Mouse (Mus musculus): ENCODE measurements around the gene Enam. TPM values are rescaled to one million over a fixed set of nuclear protein-coding genes. Genes with fewer than 3 reads are reported as not detected.
"Not testable (repeated sequence)": the region's sequence is repeated elsewhere in the genome, so short reads cannot be mapped to it uniquely, and the experiment has no call there.

Gene Enam
- polyA plus RNA-seq, 1 experiment, result not detected

GRCm38 (mm10) chr5:88508990-88509389 is 21.2 kb downstream of the Enam start:
- H3K27me3 ChIP-seq (ENCODE audit: control insufficient read depth, insufficient read depth, low read length), result no peaks in the 10 kb centered on the region
- no peak for DNase-seq
- no peak overlapping the region for H3K27ac ChIP-seq (ENCODE audit: insufficient read depth, low read length)
- no peaks in the 10 kb centered on the region for H3K4me1 ChIP-seq (ENCODE audit: control insufficient read depth, insufficient read depth, low read length)
- WGBS, result 73% methylated on average over 1 of the region's 1 CpGs
- no peak for TF ChIP-seq CTCF (IDR thresholded peaks at IDR 0.05; ENCODE audit: borderline replicate concordance, insufficient read depth, low read depth, low read length)
- no peak overlapping the region for H3K4me3 ChIP-seq (replicated peaks; ENCODE audit: insufficient read depth, low read depth, low read length)

GRCm38 (mm10) chr5:88519232-88519631 is 31.5 kb downstream of the Enam start:
- peak in 1 of 2 experiments; percentile 31 for DNase-seq
- Histone ChIP-seq H3K27me3 (ENCODE audit: control insufficient read depth, insufficient read depth, low read length) (no peaks in the 10 kb centered on the region; the same call in 1 of the 2 replicates), H3K4me3 (replicated peaks; ENCODE audit: insufficient read depth, low read depth, low read length) (no peak overlapping the region), H3K27ac (ENCODE audit: insufficient read depth, low read length) (no peak overlapping the region), H3K4me1 (ENCODE audit: control insufficient read depth, insufficient read depth, low read length) (no peaks in the 10 kb centered on the region)
- no peak for TF ChIP-seq CTCF (IDR thresholded peaks at IDR 0.05; ENCODE audit: borderline replicate concordance, insufficient read depth, low read depth, low read length)
- no peak for TF ChIP-seq POLR2A (IDR thresholded peaks at IDR 0.05; ENCODE audit: borderline replicate concordance, insufficient read depth, low read length)
- 3% methylated on average over 2 of the region's 2 CpGs for WGBS

GRCm38 (mm10) chr5:88527657-88528056 is 39.9 kb downstream of the Enam start, which contains the start of gene Jchain:
Jchain (minus strand) TSS chr5:88527891.
- Histone ChIP-seq H3K4me1 (ENCODE audit: control insufficient read depth, insufficient read depth, low read length) (no peaks in the 10 kb centered on the region), H3K27ac (ENCODE audit: insufficient read depth, low read length) (no peak within 1 kb of the TSS), H3K27me3 (ENCODE audit: control insufficient read depth, insufficient read depth, low read length) (no peaks in the 10 kb centered on the region), H3K4me3 (replicated peaks; ENCODE audit: insufficient read depth, low read depth, low read length) (no peak within 1 kb of the TSS)
- 89% methylated on average over 3 of the region's 3 CpGs for WGBS
- TF ChIP-seq POLR2A (IDR thresholded peaks at IDR 0.05; ENCODE audit: borderline replicate concordance, insufficient read depth, low read length) (no peak), CTCF (IDR thresholded peaks at IDR 0.05; ENCODE audit: borderline replicate concordance, insufficient read depth, low read depth, low read length) (no peak)
- no peak for DNase-seq

GRCm38 (mm10) chr5:88530908-88531307 is 43.1 kb downstream of the Enam start:
- WGBS, result 51% methylated on average over 1 of the region's 1 CpGs
- TF ChIP-seq CTCF (IDR thresholded peaks at IDR 0.05; ENCODE audit: borderline replicate concordance, insufficient read depth, low read depth, low read length) (no peak), POLR2A (IDR thresholded peaks at IDR 0.05; ENCODE audit: borderline replicate concordance, insufficient read depth, low read length) (no peak)
- H3K4me3 ChIP-seq (replicated peaks; ENCODE audit: insufficient read depth, low read depth, low read length), result no peak overlapping the region
- no peaks in the 10 kb centered on the region for H3K27me3 ChIP-seq (ENCODE audit: control insufficient read depth, insufficient read depth, low read length)
- no peaks in the 10 kb centered on the region for H3K4me1 ChIP-seq (ENCODE audit: control insufficient read depth, insufficient read depth, low read length)
- H3K27ac ChIP-seq (ENCODE audit: insufficient read depth, low read length), result no peak overlapping the region
- no peak for DNase-seq

- Histone ChIP-seq H3K27ac (ENCODE audit: insufficient read depth, low read length) (no peak overlapping the region), H3K4me1 (ENCODE audit: control insufficient read depth, insufficient read depth, low read length) (no peaks in the 10 kb centered on the region), H3K4me3 (replicated peaks; ENCODE audit: insufficient read depth, low read depth, low read length) (no peak overlapping the region), H3K27me3 (ENCODE audit: control insufficient read depth, insufficient read depth, low read length) (no peaks in the 10 kb centered on the region)
- TF ChIP-seq CTCF (IDR thresholded peaks at IDR 0.05; ENCODE audit: borderline replicate concordance, insufficient read depth, low read depth, low read length) (no peak), POLR2A (IDR thresholded peaks at IDR 0.05; ENCODE audit: borderline replicate concordance, insufficient read depth, low read length) (no peak)
- DNase-seq, result no peak
- WGBS, result 45% methylated on average over 3 of the region's 3 CpGs
These were observed 46.9 kb downstream of the Enam start for GRCm38 (mm10) chr5:88534697-88535096.

GRCm38 (mm10) chr5:88540845-88541244 is 53.1 kb downstream of the Enam start:
- TF ChIP-seq POLR2A (IDR thresholded peaks at IDR 0.05; ENCODE audit: borderline replicate concordance, insufficient read depth, low read length) (no peak), CTCF (IDR thresholded peaks at IDR 0.05; ENCODE audit: borderline replicate concordance, insufficient read depth, low read depth, low read length) (no peak)
- no peak for DNase-seq
- no peak overlapping the region for H3K27ac ChIP-seq (ENCODE audit: insufficient read depth, low read length)
- no peaks in the 10 kb centered on the region for H3K27me3 ChIP-seq (ENCODE audit: control insufficient read depth, insufficient read depth, low read length)
- no peak overlapping the region for H3K4me3 ChIP-seq (replicated peaks; ENCODE audit: insufficient read depth, low read depth, low read length)
- no peaks in the 10 kb centered on the region for H3K4me1 ChIP-seq (ENCODE audit: control insufficient read depth, insufficient read depth, low read length)

- no peaks in the 10 kb centered on the region for H3K4me1 ChIP-seq (ENCODE audit: control insufficient read depth, insufficient read depth, low read length)
- TF ChIP-seq CTCF (IDR thresholded peaks at IDR 0.05; ENCODE audit: borderline replicate concordance, insufficient read depth, low read depth, low read length) (no peak; the same call in 1 of the 2 replicates), POLR2A (IDR thresholded peaks at IDR 0.05; ENCODE audit: borderline replicate concordance, insufficient read depth, low read length) (no peak)
- no peaks in the 10 kb centered on the region for H3K27me3 ChIP-seq (ENCODE audit: control insufficient read depth, insufficient read depth, low read length)
- WGBS, result 51% methylated on average over 5 of the region's 5 CpGs
- H3K4me3 ChIP-seq (replicated peaks; ENCODE audit: insufficient read depth, low read depth, low read length), result no peak overlapping the region
- no peak overlapping the region for H3K27ac ChIP-seq (ENCODE audit: insufficient read depth, low read length)
- DNase-seq, result peak; percentile 29 to 46
These were observed 55.0 kb downstream of the Enam start for GRCm38 (mm10) chr5:88542651-88543282.

- not testable (repeated sequence) for DNase-seq
- 93% methylated on average over 1 of the region's 1 CpGs for WGBS
These were observed 56.6 kb downstream of the Enam start for GRCm38 (mm10) chr5:88544411-88544810.

More at GRCm38 (mm10) chr5:88544411-88544810, 56.6 kb downstream of the Enam start:
- not testable (repeated sequence) for H3K27ac ChIP-seq (ENCODE audit: insufficient read depth, low read length); H3K4me3 ChIP-seq (replicated peaks; ENCODE audit: insufficient read depth, low read depth, low read length); H3K27me3 ChIP-seq (ENCODE audit: control insufficient read depth, insufficient read depth, low read length); H3K4me1 ChIP-seq (ENCODE audit: control insufficient read depth, insufficient read depth, low read length)

Measured in cerebellum, adult 2 months (tissue).